Mouse (Mus musculus) kidney, embryonic 15.5 days (tissue): ENCODE data around the gene Slco1a4. TPM values are rescaled to one million over a fixed set of nuclear protein-coding genes. Genes with fewer than 3 reads are reported as not detected.

Experiments used
- ATAC-seq: fragments of 200-750 bp; cut with Nextera tagmentation; replicated peaks from 2 replicates; pipeline ENCODE4 v1.8.0; 2017; ENCODE audit warnings: moderate TSS enrichment; ENCODE audit not compliant: low FRiP score
- H3K27ac ChIP-seq: fragments of 300-500 bp; sonication (generic); 2 replicates; pipeline ENCODE4 v1.5.1; 2015; ENCODE audit warnings: mild to moderate bottlenecking, inconsistent platforms
- H3K27me3 ChIP-seq: fragments of 300-500 bp; sonication (generic); 2 replicates; pipeline ENCODE4 v1.6.1; 2015; ENCODE audit warnings: inconsistent platforms
- H3K36me3 ChIP-seq: fragments of 300-500 bp; sonication (generic); 2 replicates; pipeline ENCODE4 v1.6.1; 2015; ENCODE audit warnings: inconsistent platforms
- H3K4me1 ChIP-seq: fragments of 300-500 bp; sonication (generic); 2 replicates; pipeline ENCODE4 v1.6.1; 2015; ENCODE audit warnings: inconsistent platforms
- H3K4me2 ChIP-seq: fragments of 300-500 bp; sonication (generic); 2 replicates; pipeline ENCODE4 v1.6.1; 2015; ENCODE audit warnings: moderate library complexity, mild to moderate bottlenecking, inconsistent platforms
- H3K4me3 ChIP-seq: fragments of 300-500 bp; sonication (generic); replicated peaks from 2 replicates; pipeline ENCODE4 v1.5.1; 2015; ENCODE audit warnings: mild to moderate bottlenecking, inconsistent platforms
- H3K9ac ChIP-seq: fragments of 300-500 bp; sonication (generic); 2 replicates; pipeline ENCODE4 v1.6.1; 2015; ENCODE audit warnings: mild to moderate bottlenecking, inconsistent platforms
- H3K9me3 ChIP-seq: fragments of 300-500 bp; sonication (generic); replicated peaks from 2 replicates; pipeline ENCODE4 v1.6.1; 2016; ENCODE audit warnings: inconsistent platforms
- WGBS: fragments of 180-500 bp; shearing (Covaris S2); methylation state at CpG from one replicate; pipeline ENCODE4 v1.1.7; 2015; ENCODE audit warnings: mixed read lengths; 5-methylcytosine and 5-hydroxymethylcytosine counted together
- polyA plus RNA-seq: library from polyadenylated mRNA; unstranded; fragments of >200 nt; fragmentation: Nextera tagmentation; extraction: Ambion mirVana; gene quantifications from 2 replicates; pipeline ENCODE4 v1.2.1, GENCODE M21; 2015

Slco1a4 gene
- polyA plus RNA-seq, 1 experiment from 2014 or later, result 3.5 TPM

DNA sequence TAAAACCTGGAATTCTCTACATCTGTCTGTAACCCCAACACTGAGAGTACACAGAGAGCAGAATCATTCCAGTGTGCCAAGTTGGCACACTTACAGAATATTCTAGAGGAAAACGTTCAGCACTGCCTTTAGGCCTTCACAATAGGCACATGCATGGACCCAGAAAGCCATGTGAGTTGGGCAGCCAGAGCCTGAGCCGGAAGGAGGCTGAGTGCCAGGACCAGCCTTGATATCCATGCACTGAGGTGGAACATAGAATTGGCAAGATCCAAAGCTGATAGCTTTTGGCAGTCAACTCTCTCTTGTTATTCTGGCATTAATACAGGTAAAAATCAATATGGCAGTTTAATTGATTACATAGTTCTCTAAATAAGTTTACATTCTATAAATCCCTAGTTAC, 81.5 kb downstream of the Slco1a4 start:
- Histone ChIP-seq H3K9me3 (no peaks in the 10 kb centered on the region), H3K4me1 (no peaks in the 10 kb centered on the region), H3K9ac (no peak overlapping the region), H3K27ac (no peak overlapping the region), H3K36me3 (no peaks in the 10 kb centered on the region), H3K4me2 (no peak overlapping the region), H3K27me3 (no peaks in the 10 kb centered on the region), H3K4me3 (no peak overlapping the region)
- ATAC-seq, result no peak
- 80% methylated on average over 2 of the region's 2 CpGs for WGBS

DNA sequence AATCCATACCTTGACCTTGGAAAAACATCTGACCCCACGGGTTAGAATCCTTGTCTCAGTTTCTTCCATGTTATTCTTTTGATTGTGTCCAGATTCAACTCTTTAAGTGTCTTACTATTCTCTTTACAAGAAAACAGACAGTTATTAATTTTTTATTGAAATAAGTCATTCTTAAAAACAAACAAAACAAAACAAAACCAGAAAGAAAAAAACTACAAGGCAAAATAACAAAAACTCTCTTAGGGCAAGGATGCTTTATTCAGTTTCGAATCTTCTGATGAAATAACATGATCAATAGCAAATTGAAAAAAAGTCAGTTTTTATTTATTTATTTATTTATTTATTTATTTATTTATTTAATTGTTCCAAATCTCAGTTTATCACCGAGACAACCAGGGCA, 82.3 kb downstream of the Slco1a4 start, which contains the start of gene Gm5724:
Gene Gm5724 (minus strand): TSS at position 101 of the 400 bp plus-strand sequence.
- no peaks in the 10 kb centered on the region for H3K27me3 ChIP-seq
- WGBS, result 86% methylated on average over 3 of the region's 3 CpGs
- H3K4me1 ChIP-seq, result no peaks in the 10 kb centered on the region
- no peaks in the 10 kb centered on the region for H3K36me3 ChIP-seq
- no peak within 1 kb of the TSS for H3K27ac ChIP-seq
- H3K9ac ChIP-seq, result no peak within 1 kb of the TSS
- no peaks in the 10 kb centered on the region for H3K9me3 ChIP-seq
- no peak within 1 kb of the TSS for H3K4me2 ChIP-seq
- H3K4me3 ChIP-seq, result no peak within 1 kb of the TSS
- ATAC-seq, result no peak

Other genes starting within 250 kb of the Slco1a4 start
- 0.13 TPM in 1 of 2 replicates, not detected in the other for gene Slco1b2, start 226.7 kb downstream of the Slco1a4 start, polyA plus RNA-seq
- not detected in 2 replicates for gene Gm5724, start 82.4 kb downstream of the Slco1a4 start, polyA plus RNA-seq
- not detected in 2 replicates for gene Slco1a1, start 90.8 kb upstream of the Slco1a4 start, polyA plus RNA-seq
- gene Gm6614, start 155.2 kb upstream of the Slco1a4 start, polyA plus RNA-seq, result not detected in 2 replicates